Mouse (Mus musculus): ENCODE data around the gene Ttll7.

The Ttll7 gene

GRCm38 (mm10) chr3:146913107-146913506, 60.9 kb downstream of the Ttll7 start:
- no peak for DNase-seq (ENCODE audit: low read depth, low spot score)

- peak; percentile 80 for DNase-seq (ENCODE audit: low read depth, low spot score)
Measured at GRCm38 (mm10) chr3:146914798-146915197, 62.6 kb downstream of the Ttll7 start.

GRCm38 (mm10) chr3:146917891-146918290, 65.7 kb downstream of the Ttll7 start:
- DNase-seq (ENCODE audit: low read depth, low spot score) = no peak

- DNase-seq (ENCODE audit: low read depth, low spot score) = peak; percentile 34
Measured at GRCm38 (mm10) chr3:146918323-146918722, 66.2 kb downstream of the Ttll7 start.

DNA sequence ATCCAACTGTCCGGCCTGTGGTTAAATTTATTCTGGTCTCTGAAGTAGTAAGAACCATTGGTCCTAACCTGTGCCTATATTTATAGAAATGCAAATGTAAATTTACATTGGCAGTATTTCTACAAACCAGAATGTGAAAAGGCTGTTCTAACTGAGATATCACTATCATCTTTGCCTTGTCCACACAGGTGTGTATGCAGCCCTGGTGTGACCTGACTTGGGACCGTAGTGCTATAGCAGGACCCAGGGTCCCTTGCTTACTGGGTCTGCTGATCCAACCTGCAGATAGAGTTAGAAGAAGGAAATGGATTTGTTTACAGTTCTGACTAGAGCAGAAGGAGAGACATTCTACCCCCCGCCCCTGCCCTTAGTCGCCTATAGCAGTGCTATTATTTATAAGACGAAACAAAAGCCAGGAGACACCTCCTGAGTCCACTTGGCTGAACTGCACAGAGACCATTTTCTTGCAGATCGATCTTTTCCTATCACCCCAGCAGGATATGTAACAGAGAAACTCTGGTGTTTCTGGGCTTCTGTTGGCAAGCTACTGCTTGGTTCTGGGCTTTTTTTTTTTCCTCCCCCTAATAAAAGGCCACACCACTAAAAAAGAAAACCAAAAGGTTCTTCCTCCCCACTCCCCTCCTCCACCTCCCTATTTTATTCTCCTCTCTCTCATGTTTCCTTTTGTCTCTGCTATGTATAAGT, 75.3 kb downstream of the Ttll7 start:
- no peak for DNase-seq (ENCODE audit: low read depth, low spot score)

DNA sequence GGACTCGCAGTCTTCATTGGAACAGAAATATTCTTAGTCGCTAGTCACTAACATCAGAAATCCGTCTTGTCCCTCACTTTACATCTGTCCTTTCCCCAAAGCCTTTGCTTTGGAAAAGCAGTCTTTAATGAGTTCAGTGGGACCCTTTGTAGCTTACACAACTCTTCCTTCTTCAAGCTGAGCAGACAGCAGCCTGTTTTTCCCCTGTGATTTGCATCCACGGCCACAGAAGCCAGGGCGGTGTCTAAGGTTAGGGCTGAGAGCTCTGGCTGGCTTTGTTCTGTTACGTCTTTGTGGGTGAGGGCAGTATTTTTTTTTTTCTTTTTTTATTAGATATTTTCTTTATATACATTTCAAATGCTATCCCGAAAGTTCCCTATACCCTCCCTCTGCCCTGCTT, 76.0 kb downstream of the Ttll7 start:
- DNase-seq (ENCODE audit: low read depth, low spot score) = no peak

GRCm38 (mm10) chr3:146929011-146929410, 76.8 kb downstream of the Ttll7 start:
- DNase-seq (ENCODE audit: low read depth, low spot score) = no peak

DNA sequence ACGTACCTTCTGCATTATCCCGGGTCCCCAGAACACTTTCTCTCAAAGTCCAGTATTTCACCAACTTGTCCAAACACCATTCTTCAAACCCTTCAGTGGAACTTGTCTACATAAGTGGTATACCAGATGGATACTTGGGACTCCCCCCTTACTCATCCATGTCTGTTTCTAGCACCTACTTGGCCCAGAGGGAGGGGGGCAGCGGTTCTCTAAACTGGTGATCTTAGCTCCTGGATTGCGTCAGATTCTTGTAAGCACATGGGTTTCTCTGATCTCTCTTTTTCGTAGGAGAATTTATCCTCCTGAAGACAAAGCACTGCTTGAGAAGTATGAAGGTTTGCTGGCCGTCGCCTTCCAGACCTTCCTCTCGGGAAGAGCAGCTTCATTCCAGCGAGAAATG, 79.0 kb downstream of the Ttll7 start:
- no peak for DNase-seq (ENCODE audit: low read depth, low spot score)

DNA sequence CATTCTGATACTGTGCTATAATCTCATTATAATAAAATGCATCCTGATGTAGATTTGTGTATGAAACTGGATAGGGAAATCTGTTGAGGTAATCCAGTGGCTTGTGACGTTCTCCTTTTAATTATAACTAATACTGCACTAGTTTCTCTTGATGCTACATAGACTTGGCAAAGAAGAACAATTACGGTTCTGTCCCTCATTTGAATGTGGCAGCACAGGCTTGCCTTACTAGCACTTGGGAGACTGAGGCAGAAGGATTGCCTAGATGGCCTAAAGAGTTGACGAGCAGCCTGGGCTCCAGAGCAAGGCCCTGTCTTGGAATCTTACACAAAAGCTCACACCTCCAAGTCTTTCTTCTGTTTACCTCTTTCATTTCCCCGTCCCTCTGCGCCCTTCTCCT, 80.3 kb downstream of the Ttll7 start:
- DNase-seq (ENCODE audit: low read depth, low spot score) = no peak

DNA sequence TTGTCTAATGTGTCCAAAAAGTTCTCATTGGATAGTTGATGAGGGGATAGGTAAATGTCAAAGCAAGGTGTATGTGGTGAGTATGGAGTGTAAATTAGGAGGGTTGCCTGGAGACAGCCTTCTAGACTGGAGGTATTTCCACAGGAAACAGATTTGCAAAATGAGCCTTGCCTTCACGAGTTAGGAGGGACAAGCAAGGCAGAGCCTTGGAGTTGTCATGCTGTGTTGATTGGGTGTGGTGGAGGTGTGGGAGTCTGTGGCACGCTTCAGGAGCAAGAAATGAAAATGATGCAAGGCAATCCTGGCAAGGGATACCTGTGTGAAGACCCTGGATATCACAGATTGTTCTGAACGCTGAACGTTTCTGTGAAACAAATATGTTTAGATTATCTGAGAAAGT, 84.7 kb downstream of the Ttll7 start:
- no peak for DNase-seq (ENCODE audit: low read depth, low spot score)

- peak; percentile 61 for DNase-seq (ENCODE audit: low read depth, low spot score)
Measured at GRCm38 (mm10) chr3:146939391-146940250, 87.5 kb downstream of the Ttll7 start.

- DNase-seq (ENCODE audit: low read depth, low spot score) = peak; percentile 52
Measured at GRCm38 (mm10) chr3:146943101-146943500, 90.9 kb downstream of the Ttll7 start.

DNA sequence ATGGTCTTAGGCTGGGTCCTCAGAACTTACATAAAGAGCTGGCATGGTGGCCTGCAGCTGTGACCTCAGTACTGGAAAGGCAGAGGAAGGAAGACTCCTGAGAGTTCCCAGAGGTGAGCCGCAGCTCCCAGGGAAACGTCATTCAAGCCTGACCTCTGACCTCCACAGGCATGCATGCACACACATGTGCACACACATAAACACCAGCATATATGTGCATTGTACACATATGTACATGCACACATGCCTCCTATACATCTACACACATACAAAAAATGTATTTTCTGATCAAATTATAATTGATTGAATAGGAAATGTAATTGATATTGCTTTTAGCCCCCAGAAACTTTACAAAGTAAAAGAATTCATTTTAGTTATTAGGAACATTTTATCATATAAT, 93.2 kb downstream of the Ttll7 start:
- DNase-seq (ENCODE audit: low read depth, low spot score) = no peak

GRCm38 (mm10) chr3:146945887-146946286, 93.7 kb downstream of the Ttll7 start:
- peak; percentile 64 for DNase-seq (ENCODE audit: low read depth, low spot score)

- DNase-seq (ENCODE audit: low read depth, low spot score) = no peak
Measured at GRCm38 (mm10) chr3:146946641-146947040, 94.5 kb downstream of the Ttll7 start.

- DNase-seq (ENCODE audit: low read depth, low spot score) = no peak
Measured at GRCm38 (mm10) chr3:146956792-146957191, 104.6 kb downstream of the Ttll7 start.

DNA sequence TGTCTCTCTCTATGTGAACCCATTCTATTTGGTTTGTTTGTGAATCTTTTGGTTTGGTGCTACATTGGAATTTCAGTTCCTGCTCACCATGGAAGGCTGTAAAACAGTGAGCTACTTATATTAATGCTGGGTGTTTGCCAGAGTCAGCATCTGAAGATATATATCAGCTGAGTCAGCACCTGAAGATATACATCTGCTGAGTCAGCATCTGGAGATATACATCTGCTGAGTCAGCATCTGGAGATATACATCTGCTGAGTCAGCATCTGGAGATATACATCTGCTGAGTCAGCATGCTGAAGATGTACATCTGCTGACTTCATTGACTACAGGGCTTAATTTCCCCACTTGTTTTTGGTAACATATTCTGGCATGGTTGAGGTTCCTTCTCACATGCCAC, 110.7 kb downstream of the Ttll7 start:
- DNase-seq (ENCODE audit: low read depth, low spot score) = no peak

GRCm38 (mm10) chr3:146964384-146964783, 112.2 kb downstream of the Ttll7 start:
- no peak for DNase-seq (ENCODE audit: low read depth, low spot score)

DNA sequence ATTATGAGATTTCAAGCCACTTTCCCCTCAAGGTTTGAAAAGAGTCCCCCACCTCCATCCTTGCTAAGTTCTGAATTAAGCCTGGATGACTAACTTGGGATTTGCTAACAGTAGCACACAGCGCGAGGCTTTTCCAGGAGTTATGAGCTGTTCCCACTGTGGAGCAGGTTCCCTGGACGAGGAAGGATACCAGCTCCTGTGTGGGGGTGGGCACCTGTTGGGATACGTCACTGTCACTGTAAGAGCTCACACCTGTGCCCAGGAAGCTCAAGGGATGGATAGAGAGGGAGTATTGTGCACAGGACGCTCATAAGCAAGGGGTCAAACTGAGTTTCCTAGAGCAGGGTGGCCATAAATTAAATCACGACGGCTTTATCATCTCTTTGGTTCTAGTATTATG, 115.1 kb downstream of the Ttll7 start:
- DNase-seq (ENCODE audit: low read depth, low spot score) = no peak

- no peak for DNase-seq (ENCODE audit: low read depth, low spot score)
Measured at GRCm38 (mm10) chr3:146967834-146968233, 115.7 kb downstream of the Ttll7 start.

DNA sequence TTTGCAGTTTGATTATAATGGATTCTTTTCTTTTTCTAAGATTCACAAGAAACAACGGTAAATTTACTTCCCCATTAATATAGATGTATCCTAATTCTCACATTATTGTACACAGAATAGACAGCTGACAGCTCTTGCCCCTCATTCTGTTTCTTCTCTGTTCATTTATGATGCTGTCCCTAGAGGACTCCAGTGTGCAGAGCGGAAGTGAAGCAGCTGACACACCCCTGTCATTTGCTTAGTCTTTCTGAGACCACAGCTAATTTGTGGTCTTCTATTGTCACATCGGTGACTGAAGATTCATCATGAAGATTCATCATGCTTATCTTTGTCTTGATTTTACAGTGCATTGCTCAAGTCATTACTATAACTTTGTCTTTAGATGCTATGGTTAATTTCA, 126.1 kb downstream of the Ttll7 start:
- no peak for DNase-seq (ENCODE audit: low read depth, low spot score)

- DNase-seq (ENCODE audit: low read depth, low spot score) = peak; percentile 75
Measured at GRCm38 (mm10) chr3:146993834-146994669, 141.9 kb downstream of the Ttll7 start.
